In the genomic region with DNA sequence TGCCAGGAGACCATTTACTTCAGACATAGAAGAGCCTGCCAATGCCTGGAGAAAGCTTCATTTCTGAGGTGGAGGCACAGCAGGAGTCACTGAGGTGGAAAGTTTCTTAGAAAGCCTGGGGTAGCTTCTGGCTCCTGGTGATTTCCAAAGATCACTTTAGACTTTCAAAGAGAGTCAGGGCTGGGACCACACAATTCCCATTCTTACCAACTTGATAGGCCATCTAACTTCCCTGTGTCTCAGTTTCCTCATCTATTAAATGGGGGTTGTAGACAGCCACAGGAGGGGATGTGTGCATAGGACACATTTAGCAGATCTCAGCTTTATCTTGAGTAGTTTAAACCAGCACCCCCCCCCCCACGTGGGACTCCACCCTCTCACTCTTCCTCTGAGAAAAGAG, we compare ENCODE assay signal across 12 mouse cellular contexts.
"Had no signal": no experiment of that assay in that cellular context is flagged by ENCODE, and none has a peak within 500 bp of the region (broad histone marks: within the 10 kb centered on the region; RNA-seq: fewer than 3 reads in every experiment).

No protein-coding gene starts in this region.

- H3K27me3 ChIP-seq: midbrain, embryonic 12.5 days; neural tube, embryonic 12.5 days; stomach, embryonic 15.5 days had no signal

- H3K36me3 ChIP-seq: midbrain, embryonic 10.5 days; midbrain, embryonic 12.5 days; neural tube, embryonic 12.5 days; stomach, embryonic 15.5 days had no signal

- H3K4me2 ChIP-seq: lung, embryonic 14.5 days; midbrain, embryonic 12.5 days; neural tube, embryonic 12.5 days; stomach, embryonic 15.5 days had no signal

- H3K9me3 ChIP-seq: midbrain, embryonic 10.5 days; midbrain, embryonic 12.5 days; neural tube, embryonic 12.5 days; stomach, embryonic 15.5 days had no signal

- H3K9ac ChIP-seq: lung, embryonic 14.5 days; midbrain, embryonic 12.5 days; neural tube, embryonic 12.5 days; stomach, embryonic 15.5 days had no signal

- DNase-seq: lung, embryonic 14.5 days; lung, postnatal 10 days; midbrain, embryonic 14.5 days; right cerebral cortex, postnatal 14 days; thymus, adult 2 months; thymus, postnatal 25 days; thymus, postnatal 4 days had no signal

- H3K27ac ChIP-seq: midbrain, embryonic 12.5 days; neural tube, embryonic 12.5 days; stomach, embryonic 15.5 days; stomach, postnatal 0 days had no signal

- H3K4me3 ChIP-seq: midbrain, embryonic 10.5 days; midbrain, embryonic 12.5 days; neural tube, embryonic 12.5 days; stomach, embryonic 15.5 days had no signal
